Mouse (Mus musculus) lung, postnatal 4 days (tissue): ENCODE measurements around the gene C6.

Source experiments
- DNase-seq, 2 experiments: peaks; one replicate each; pipeline ENCODE4 v3.0.0; 2021

C6 gene

DNA sequence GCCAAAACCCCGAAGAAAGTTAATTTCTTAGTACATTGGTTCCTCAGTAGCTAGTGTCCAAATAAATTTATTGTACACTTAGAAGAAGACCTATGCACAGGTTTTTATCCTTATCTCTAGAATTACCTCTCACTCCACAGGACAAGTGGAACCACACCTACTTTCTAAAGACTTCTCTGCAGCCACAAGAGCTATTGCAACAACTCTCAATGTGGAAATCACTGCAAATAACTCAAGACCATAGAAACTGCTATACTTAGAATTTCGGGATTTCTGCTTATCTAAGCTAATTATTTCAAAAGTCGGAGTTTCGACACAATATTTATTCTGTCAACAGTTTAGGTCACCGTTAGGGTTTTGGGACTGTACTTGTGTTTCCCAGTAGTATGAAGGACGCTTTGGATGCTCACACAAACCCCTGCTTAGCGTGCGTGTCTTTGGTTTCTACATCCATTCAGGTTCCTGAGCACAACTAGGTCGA, at the start of gene C6:
C6 (plus strand) TSS at position 346 of the 481 bp plus-strand sequence.
- no peak for DNase-seq

GRCm38 (mm10) chr15:4697604-4698003, 29.4 kb upstream of the C6 start:
- no peak for DNase-seq

GRCm38 (mm10) chr15:4734150-4734549, 7.2 kb downstream of the C6 start:
- no peak for DNase-seq

DNA sequence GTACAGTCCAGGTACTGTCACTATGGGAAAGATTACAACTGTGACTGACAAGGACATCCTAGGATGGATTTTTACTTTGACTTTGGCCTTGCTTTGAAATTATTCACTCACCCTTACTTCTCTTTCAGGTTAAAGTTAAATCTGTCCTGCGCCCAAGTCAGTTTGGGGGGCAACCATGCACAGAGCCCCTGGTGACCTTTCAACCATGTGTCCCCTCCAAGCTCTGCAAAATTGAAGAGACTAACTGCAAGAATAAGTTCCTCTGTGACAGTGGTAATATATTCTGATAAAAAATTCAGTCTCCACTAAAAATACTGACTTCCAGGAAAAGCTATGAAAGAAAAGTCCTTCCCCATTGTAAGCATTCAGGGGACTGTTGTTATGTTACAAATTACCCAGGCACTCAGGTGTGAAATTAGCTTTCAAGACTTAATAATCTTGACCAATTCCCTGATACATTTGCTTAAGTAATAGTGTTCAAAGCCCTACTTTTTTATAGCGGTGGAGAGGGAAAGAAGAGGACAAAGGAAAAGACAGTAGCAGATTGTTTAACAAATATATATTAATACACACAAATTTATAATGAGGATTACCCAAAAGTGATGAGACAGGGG, 8.1 kb downstream of the C6 start:
- DNase-seq: no peak

- DNase-seq: no peak
Observed at GRCm38 (mm10) chr15:4747656-4748055, 20.7 kb downstream of the C6 start.

DNA sequence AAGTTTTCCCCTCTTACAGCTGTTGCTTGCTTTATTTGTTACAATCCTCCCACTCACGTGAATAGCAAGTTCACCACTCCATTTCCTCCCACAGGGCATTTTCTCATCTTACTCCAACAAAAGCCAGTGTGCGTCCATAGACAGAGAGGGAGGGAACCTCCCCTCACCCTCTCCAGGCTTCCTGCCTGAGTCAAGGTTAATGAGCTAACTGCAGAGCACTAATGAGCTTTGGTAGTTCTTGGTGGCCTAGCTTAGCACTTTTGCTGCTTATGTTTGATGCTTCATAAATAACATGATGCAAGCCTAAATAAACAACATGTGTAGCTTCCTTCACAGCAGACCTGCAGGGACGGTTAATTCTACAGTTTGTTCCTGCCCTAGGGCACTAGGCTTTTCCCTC, 63.4 kb downstream of the C6 start:
- DNase-seq: no peak

DNA sequence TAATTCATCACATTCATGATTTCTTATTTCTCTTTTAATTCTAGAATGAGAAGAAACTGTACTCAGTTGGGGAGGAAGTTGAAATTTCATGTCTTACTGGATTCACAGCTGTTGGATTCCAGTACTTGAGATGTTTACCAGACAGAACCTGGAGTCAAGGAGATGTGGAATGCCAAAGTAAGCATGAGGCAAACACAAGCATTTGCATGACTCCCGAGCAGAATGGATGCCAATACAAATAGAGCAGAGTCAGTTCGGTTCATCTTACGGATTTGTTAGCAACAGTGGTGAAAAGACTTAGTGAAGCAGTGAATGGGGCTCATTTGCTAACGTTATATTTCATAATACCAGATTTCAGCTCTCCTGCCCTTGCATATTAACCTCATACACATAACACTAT, 69.9 kb downstream of the C6 start:
- no peak for DNase-seq

- no peak for DNase-seq
Observed at GRCm38 (mm10) chr15:4804256-4804655, 77.3 kb downstream of the C6 start.

DNA sequence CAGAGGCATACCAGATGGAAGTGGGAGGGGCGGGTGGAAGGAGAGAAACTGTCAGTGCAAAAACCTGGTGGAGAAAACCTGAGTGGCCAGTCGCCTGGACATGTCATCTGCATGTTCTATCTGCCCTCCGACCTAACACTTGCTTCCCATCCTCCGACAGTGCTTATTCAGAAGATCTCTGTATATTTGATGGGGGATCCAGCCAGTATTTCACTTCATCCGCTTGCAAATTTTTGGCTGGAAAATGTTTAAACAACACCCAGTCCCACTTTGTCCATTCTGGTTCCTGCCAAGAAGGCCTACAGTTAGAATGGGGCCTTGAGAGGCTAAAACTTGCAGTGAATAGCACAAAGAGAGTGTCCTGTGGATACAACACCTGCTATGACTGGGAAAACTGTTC, 81.2 kb downstream of the C6 start:
- no peak for DNase-seq

DNA sequence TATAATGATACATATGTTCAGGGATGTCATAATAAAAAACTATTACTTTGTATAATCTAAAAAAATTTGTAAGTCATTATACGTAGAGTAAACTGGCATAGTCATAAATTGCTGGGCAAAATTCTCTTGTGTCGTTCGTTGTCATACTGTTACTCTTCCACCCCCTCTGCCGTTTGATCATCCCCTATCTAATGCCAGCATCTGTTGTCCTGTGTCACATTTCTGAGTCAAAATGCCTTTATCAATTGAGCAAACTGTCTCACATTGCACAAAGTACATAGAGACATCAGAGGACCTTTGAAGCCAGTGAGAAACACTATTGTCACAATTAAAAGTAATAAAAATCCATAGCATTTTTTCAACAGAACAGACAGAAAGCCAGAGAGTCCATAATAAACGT, 88.0 kb downstream of the C6 start:
- DNase-seq: no peak

DNA sequence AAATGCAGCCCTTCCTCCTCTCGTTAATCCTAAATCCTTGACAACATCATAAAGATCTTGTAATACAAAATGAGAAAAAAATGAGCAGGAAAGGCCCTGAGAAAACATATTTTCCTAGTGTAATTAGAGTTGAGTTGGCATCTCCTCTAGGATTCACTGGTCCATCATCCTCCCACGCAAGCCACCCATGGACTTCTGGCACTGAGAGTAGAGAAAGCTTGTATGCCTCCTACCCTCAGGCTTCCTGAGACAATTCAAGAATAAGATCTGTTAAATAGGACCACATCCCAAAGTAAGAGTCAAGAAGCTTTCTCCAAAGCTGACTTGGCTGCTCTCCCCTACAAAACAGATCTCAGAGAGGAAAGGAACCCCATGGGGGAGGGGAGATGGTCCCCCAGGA, 88.7 kb downstream of the C6 start:
- DNase-seq: no peak

- peak; percentile 9 to 30 for DNase-seq
Observed at GRCm38 (mm10) chr15:4816752-4817493, 89.9 kb downstream of the C6 start.

GRCm38 (mm10) chr15:4818437-4818836, 91.5 kb downstream of the C6 start:
- no peak for DNase-seq

DNA sequence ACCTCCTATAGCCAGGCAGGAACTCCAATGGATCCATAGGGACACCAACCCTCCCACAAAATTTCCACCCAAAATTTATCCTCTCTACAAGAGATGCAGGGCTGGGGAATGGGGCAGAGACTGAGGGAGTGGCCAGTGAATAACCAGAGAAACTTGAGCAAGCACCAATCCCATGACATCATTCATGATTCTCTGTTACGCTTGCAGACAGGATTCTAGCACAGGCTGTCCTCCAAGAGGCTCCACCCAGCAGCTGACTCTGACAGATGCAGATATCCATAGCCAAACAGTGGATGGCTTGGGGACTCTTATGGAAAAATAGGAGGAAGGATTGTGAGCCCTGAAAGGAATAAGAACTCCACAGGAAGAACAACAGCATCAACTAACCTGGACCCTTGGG, 94.2 kb downstream of the C6 start:
- no peak for DNase-seq

GRCm38 (mm10) chr15:4821824-4822223, 94.8 kb downstream of the C6 start:
- no peak for DNase-seq

DNA sequence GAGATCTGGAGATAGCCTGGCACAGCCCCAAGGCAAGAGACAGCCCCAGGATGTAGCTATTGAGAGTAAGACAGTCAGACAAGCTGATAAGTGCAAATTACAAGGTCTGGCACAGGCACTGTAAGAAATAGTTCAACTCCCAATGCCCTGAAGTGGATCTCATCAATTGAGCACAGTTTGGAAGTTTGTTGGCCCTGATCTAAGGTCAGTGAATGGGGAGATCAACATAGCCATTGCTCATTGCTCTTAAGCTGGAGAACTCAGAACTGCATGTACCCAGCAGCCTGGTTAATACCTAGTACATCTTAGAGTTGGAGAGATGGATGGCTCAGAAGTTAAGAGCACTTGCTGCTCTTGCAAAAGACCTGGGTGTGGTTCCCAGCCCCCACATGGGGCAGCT, 100.8 kb downstream of the C6 start:
- DNase-seq: no peak

- DNase-seq: no peak
Observed at GRCm38 (mm10) chr15:4836354-4836753, 109.4 kb downstream of the C6 start.

DNA sequence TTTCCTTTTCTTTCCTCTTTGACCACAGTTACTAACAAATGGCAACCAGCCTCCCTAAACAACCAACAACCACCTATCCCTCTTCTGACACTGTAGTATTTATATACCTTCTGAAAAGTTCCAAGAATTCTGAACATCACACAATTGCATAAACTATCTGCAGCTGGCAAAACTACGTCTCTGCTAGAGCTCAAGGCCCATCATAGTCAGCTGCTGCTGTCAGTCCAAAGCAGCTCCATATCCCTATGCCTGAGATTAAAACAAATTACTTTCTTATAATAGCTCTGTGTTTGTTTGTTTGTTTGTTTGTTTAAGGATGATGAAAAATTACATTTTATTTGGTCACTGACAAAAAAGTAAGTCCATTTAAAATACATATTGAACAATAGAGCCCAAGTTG, 123.0 kb downstream of the C6 start:
- no peak for DNase-seq
